Mouse (Mus musculus) B cell, adult 2 months (primary cell): ENCODE data around the gene Chrm4.

ENCODE experiments used
- DNase-seq, 2 experiments: peaks; one replicate each; pipeline ENCODE4 v3.0.0; 2022

Chrm4 gene

DNA sequence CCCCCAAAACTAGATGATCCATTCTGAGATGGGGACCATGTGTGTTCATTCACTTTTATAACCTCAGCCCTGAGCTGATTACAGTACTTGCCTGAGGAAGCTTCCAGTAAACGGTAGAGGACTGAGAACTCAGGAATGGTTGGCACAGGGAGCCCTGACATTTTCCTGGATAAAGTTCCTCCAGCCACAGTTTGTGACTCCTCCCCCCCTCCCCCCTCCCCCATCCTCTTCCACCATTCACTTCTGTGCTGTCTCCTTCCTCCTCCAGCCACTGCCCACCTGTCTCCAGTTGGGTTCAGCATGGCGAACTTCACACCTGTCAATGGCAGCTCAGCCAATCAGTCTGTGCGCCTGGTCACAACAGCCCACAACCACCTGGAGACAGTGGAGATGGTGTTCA is at the start of gene Chrm4:
TSS of gene Chrm4 (plus strand) at position 301 of the 400 bp plus-strand sequence.
- DNase-seq: no peak

DNA sequence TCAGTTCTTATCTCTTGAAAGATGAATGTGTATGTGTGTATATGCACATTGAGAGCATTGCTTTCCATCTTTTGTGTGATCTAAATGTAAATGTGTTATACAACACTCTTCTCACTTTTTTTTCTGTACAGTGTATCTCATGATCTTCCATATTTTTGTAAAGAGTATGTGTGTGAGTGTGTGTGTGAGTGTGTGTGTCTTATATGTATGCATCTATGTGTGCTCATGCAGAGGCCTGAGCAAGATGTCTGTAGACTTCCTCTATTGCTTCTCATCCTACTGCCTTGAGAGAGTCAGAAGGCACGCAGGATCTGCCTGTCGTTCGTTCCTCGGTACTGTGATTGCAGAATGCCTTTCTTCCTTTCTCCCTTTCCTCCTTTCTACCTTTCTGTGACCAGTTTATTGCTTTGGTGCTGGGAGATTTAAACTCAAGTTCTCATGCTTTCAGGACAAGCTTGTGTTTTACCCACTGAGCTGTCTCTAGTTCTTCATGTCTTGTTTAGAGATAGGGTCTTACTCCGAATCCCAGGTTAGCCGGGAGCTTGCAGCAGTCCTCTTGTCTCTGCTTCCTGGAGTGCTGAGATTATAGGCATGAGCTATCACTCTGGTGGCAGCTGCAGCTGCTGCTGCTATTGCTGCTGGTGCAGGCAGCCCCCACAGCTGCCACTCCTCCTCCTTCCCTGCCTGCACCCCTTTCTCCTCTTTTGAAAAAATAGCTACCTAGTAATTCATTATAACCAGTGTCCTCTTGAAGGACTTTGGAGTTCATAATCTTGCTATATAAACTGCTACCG is 48.5 kb upstream of the Chrm4 start:
- DNase-seq: no peak

DNA sequence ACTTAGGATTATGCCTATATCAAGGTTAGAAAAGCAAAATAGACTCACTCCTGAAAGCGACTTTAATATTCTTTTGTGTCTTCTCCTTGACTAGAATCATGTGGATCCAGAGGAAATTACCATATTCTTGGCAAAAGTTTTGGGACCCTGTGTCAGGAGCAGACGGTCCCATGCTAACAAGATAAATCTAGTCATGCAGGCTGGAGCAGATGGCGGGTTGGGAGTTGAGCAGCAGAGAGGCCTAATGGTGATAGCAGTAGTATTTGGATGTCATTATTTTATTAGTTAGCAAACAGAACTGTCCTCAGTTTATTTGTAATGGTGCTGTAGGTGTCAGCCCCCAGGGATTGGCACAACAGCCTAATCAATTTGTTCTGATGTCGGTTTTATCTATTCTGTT is 43.1 kb upstream of the Chrm4 start:
- DNase-seq: no peak

DNA sequence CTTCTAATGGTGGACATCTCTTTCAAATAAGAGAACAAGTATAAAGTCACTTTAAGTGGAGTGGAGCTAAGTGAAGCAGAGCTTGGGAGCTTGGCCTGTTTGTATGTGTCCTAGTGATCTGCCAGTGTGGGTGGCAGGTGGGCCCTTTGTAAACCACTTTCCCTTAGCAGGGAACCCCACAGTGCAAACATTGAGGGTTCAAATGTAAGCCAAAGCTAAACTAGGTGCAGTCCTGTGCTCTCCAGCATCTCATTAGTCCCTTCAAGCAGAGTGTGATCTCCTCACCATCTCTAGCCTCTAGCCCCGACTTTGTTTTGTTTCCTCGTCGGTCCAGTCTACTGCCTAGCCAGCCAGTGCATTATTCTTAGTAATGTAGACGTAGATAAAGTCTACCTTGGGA is 42.4 kb upstream of the Chrm4 start:
- DNase-seq: no peak

DNA sequence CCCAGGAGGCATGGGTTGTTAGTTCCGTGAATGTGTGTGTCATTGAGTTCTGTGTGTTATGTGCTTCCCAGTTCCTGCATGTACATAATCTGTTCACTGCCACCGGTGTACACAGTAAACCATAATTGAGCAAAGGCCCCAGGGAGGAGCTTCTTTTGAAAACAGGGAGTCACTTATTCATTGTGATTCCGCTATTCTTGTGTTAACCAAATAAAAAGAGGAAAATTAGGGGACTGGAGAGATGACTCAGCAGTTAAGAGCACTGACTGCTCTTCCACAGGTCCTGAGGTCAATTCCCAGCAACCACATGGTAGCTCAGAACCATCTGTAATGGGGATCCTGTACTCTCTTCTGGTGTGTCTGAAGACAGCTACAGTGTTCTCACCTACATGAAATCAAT is 32.3 kb upstream of the Chrm4 start:
- no peak for DNase-seq

DNA sequence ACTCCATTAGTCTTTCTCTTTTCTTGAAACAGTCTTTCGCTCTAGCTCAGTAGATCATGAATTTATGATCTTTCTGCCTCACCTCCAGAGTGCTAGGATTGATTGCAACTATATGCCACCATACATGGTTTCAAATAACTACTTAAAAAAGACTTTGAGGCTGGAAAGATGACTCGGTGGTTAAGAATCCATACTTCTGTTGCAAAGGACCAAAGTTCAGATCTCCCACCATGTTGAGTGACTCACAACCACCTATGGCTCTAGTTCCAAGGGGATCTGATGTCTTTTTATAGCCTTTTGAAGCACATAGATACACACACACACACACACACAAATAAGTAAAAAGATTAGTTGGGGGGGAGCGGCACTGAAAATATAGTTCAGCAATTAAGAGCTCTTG is 31.6 kb upstream of the Chrm4 start:
- DNase-seq: no peak

- DNase-seq: no peak
Measured at GRCm38 (mm10) chr2:91897968-91898367, 29.1 kb upstream of the Chrm4 start.

GRCm38 (mm10) chr2:91899141-91899540 is 27.9 kb upstream of the Chrm4 start:
- DNase-seq: no peak

DNA sequence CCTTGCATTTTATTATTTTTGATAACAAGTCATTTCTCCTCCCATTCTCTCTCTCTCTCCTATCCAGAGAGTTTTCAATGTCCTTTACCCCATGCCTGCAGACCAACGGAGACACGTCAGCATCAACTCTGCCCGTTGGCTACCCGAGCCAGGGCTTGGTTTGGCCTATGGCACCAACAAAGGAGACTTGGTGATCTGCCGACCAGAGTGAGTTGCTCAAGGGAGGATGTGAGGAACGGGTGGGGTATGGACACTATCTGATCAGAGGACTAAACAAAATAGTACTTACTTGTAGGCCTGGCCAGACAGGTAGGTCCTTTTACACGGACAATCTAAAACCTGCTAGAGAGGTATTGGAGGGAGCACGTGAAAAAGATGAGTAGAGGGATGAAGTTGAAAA is 26.6 kb upstream of the Chrm4 start:
- DNase-seq: no peak

DNA sequence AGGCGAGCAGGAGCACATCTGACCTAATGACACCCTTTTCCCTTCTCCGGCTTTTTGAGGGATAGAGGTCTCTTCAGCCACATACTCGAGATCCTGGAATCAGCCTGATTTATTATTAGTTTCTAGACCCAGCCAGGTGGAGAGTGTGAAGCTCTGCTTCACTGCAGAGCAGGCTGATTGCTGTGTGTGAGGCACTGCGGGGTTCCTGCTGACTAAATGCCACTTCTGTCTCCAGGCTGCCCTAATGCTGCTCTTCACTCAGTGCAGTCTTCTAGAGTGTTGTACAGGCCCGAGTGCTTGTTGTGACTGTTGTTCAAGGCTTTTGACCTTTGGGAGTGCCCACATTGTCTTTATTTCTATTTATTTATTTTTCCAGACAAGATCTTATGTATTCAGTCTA is 24.7 kb upstream of the Chrm4 start:
- DNase-seq: no peak

- no peak for DNase-seq
Measured at GRCm38 (mm10) chr2:91903171-91903925, 23.7 kb upstream of the Chrm4 start.

- no peak for DNase-seq
Measured at GRCm38 (mm10) chr2:91904618-91905307, 22.3 kb upstream of the Chrm4 start.

GRCm38 (mm10) chr2:91906141-91906540 is 20.9 kb upstream of the Chrm4 start:
- no peak for DNase-seq

DNA sequence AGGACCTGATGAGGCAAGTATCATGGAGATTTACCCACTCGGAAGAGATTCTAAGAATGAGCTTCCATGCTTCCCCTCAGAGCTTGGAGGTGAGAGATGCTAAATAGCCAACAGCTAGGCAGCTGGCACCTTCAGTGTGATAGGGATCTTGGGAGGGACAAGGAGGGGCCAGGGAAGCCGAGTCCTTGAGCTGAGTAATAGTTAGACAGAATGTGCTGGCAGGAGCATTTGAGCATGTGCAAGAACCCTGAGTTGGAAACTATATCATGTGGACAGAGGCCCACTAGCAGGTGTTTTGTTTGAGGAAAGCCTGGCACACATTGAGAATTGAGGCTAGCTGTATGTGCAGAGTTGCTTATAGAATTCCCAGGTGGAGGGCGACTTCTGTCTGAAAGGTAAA is 14.4 kb upstream of the Chrm4 start:
- no peak for DNase-seq

DNA sequence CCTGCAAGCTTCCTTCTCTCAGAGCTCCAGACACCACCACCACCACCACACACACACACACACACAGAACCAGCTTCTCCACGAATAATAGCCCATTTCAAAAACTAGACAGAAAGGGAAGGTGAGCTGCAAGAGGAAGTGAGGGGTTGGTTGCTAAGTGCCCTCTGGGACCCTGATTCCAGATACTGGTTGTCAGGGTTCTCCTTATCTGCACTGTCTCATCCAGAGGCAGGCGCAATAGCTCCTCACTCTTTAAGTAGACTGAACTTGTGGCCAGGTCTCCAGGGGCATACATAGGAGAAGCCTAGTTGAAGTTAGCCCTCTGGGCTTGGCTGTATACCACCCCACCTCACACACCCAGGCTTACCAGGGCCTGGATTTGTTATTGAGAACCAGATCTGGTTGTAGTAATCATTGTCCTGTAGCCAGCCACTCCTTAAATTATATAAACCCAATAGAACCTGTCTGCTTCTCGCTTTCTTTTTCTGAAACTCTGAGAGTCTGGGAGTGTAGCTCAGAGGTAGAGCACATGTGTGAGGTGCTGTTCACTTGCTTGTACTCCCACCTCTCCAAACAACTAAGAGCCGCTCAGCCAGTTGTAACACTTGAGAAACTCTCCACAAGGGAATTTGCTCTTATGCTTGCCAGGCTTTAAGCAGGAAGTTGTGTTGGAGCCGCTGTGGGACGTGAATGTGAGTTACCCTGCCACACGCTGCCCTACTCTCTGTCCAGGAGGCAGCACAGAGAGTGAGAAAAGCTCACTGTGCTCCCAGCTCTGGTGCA is 13.5 kb upstream of the Chrm4 start:
- no peak for DNase-seq

- DNase-seq: no peak
Measured at GRCm38 (mm10) chr2:91916346-91916977, 10.6 kb upstream of the Chrm4 start.

GRCm38 (mm10) chr2:91917096-91917495 is 10.0 kb upstream of the Chrm4 start:
- no peak for DNase-seq

- no peak for DNase-seq
Measured at GRCm38 (mm10) chr2:91920130-91920529, 6.9 kb upstream of the Chrm4 start.

- DNase-seq: peak; percentile 71 to 73
Measured at GRCm38 (mm10) chr2:91921181-91921789, 5.8 kb upstream of the Chrm4 start.

GRCm38 (mm10) chr2:91921790-91922570 is 5.1 kb upstream of the Chrm4 start:
- DNase-seq: peak; percentile 67
